Mouse (Mus musculus): ENCODE results near the gene Akap13.

Akap13 gene

DNA sequence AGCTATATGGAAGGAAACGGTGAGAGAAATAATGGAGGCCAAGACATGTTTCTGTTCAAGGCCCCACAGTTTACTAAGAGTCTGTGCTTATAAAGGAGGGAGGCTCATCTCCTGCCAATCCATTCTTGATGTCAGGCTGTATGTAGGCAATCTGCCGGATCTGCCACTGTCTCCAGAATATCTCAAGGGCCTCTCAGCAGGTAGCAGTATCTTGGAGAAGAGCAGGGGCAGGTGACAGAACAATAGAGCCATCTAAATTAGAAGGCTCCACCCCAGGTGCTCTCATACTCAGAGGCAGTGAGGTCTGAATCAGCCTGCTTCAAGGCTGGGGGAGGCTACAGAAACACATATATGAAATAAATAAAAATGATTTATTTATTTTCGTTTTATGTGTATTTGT is 347.6 kb downstream of the Akap13 start:
- DNase-seq = no peak
